Mouse (Mus musculus): ENCODE measurements around the gene 6430548M08Rik. TPM values are rescaled to one million over a fixed set of nuclear protein-coding genes. Genes with fewer than 3 reads are reported as not detected.

The 6430548M08Rik gene
- polyA plus RNA-seq, 1 experiment from 2014 or later, result 12.5 TPM

- Histone ChIP-seq H3K27ac (peak overlapping the region; percentile 65; the same call in 1 of the 2 replicates), H3K27me3 (ENCODE audit: insufficient read depth, poor library complexity, severe bottlenecking) (peaks cover 14% of the 10 kb centered on the region), H3K4me3 (no peak overlapping the region), H3K36me3 (no peaks in the 10 kb centered on the region), H3K4me1 (replicated peaks) (peaks cover 58% of the 10 kb centered on the region), H3K9me3 (no peaks in the 10 kb centered on the region)
- WGBS, result 77% methylated on average over 16 of the region's 16 CpGs
- no peak for DNase-seq (ENCODE audit: low spot score)
These were observed 47.9 kb downstream of the 6430548M08Rik start for GRCm38 (mm10) chr8:120161658-120162403.

- Histone ChIP-seq H3K27ac (no peak overlapping the region), H3K4me1 (replicated peaks) (peaks cover 53% of the 10 kb centered on the region), H3K27me3 (ENCODE audit: insufficient read depth, poor library complexity, severe bottlenecking) (peaks cover 19% of the 10 kb centered on the region), H3K9me3 (no peaks in the 10 kb centered on the region), H3K36me3 (no peaks in the 10 kb centered on the region), H3K4me3 (no peak overlapping the region)
- 89% methylated on average over 5 of the region's 5 CpGs for WGBS
- DNase-seq (ENCODE audit: low spot score), result no peak
These were observed 48.4 kb downstream of the 6430548M08Rik start for GRCm38 (mm10) chr8:120162404-120162752.

GRCm38 (mm10) chr8:120163376-120163775, 49.4 kb downstream of the 6430548M08Rik start:
- Histone ChIP-seq H3K27me3 (ENCODE audit: insufficient read depth, poor library complexity, severe bottlenecking) (peaks cover 29% of the 10 kb centered on the region), H3K4me3 (no peak overlapping the region), H3K36me3 (no peaks in the 10 kb centered on the region), H3K9me3 (no peaks in the 10 kb centered on the region), H3K27ac (no peak overlapping the region), H3K4me1 (replicated peaks) (peaks cover 61% of the 10 kb centered on the region)
- DNase-seq (ENCODE audit: low spot score), result no peak
- WGBS, result 69% methylated on average over 8 of the region's 8 CpGs

GRCm38 (mm10) chr8:120164026-120164425, 50.1 kb downstream of the 6430548M08Rik start:
- Histone ChIP-seq H3K4me3 (no peak overlapping the region), H3K36me3 (no peaks in the 10 kb centered on the region), H3K9me3 (no peaks in the 10 kb centered on the region), H3K27ac (no peak overlapping the region), H3K4me1 (replicated peaks) (peaks cover 61% of the 10 kb centered on the region), H3K27me3 (ENCODE audit: insufficient read depth, poor library complexity, severe bottlenecking) (peaks cover 36% of the 10 kb centered on the region)
- 80% methylated on average over 5 of the region's 5 CpGs for WGBS
- DNase-seq (ENCODE audit: low spot score), result no peak

- no peak for DNase-seq (ENCODE audit: low spot score)
- no peaks in the 10 kb centered on the region for H3K9me3 ChIP-seq
- no peak overlapping the region for H3K27ac ChIP-seq
- H3K36me3 ChIP-seq, result no peaks in the 10 kb centered on the region
- peaks cover 51% of the 10 kb centered on the region for H3K4me1 ChIP-seq (replicated peaks)
- WGBS, result 91% methylated on average over 8 of the region's 8 CpGs
- H3K27me3 ChIP-seq (ENCODE audit: insufficient read depth, poor library complexity, severe bottlenecking), result peaks cover 45% of the 10 kb centered on the region
- H3K4me3 ChIP-seq, result no peak overlapping the region
These were observed 53.2 kb downstream of the 6430548M08Rik start for GRCm38 (mm10) chr8:120167136-120167535.

GRCm38 (mm10) chr8:120167821-120168220, 53.9 kb downstream of the 6430548M08Rik start:
- H3K27ac ChIP-seq, result 0 out of 2 replicates have a peak overlapping the region, but pooled peaks have one; percentile 3
- DNase-seq (ENCODE audit: low spot score), result no peak
- H3K4me3 ChIP-seq, result no peak overlapping the region
- H3K9me3 ChIP-seq, result no peaks in the 10 kb centered on the region
- H3K27me3 ChIP-seq (ENCODE audit: insufficient read depth, poor library complexity, severe bottlenecking), result peaks cover 51% of the 10 kb centered on the region
- peaks cover 50% of the 10 kb centered on the region for H3K4me1 ChIP-seq (replicated peaks)
- no peaks in the 10 kb centered on the region for H3K36me3 ChIP-seq
- WGBS, result 32% methylated on average over 5 of the region's 5 CpGs

GRCm38 (mm10) chr8:120169119-120169518, 55.2 kb downstream of the 6430548M08Rik start:
- H3K27me3 ChIP-seq (ENCODE audit: insufficient read depth, poor library complexity, severe bottlenecking), result peaks cover 64% of the 10 kb centered on the region
- H3K4me1 ChIP-seq (replicated peaks), result peaks cover 47% of the 10 kb centered on the region
- no peaks in the 10 kb centered on the region for H3K36me3 ChIP-seq
- DNase-seq (ENCODE audit: low spot score), result no peak
- whole genome bisulfite sequencing, result 40% methylated on average over 8 of the region's 8 CpGs
- H3K4me3 ChIP-seq, result no peak overlapping the region
- H3K27ac ChIP-seq, result peak overlapping the region; percentile 41; the same call in 1 of the 2 replicates
- H3K9me3 ChIP-seq, result no peaks in the 10 kb centered on the region

- H3K27me3 ChIP-seq (ENCODE audit: insufficient read depth, poor library complexity, severe bottlenecking), result peaks cover 70% of the 10 kb centered on the region
- no peak overlapping the region for H3K27ac ChIP-seq
- no peak overlapping the region for H3K4me3 ChIP-seq
- DNase-seq (ENCODE audit: low spot score), result no peak
- no peaks in the 10 kb centered on the region for H3K36me3 ChIP-seq
- no peaks in the 10 kb centered on the region for H3K9me3 ChIP-seq
- 80% methylated on average over 1 of the region's 1 CpGs for WGBS
- H3K4me1 ChIP-seq (replicated peaks), result peaks cover 73% of the 10 kb centered on the region
These were observed 59.2 kb downstream of the 6430548M08Rik start for GRCm38 (mm10) chr8:120173195-120173594.

GRCm38 (mm10) chr8:120174606-120175005, 60.7 kb downstream of the 6430548M08Rik start:
- DNase-seq (ENCODE audit: low spot score), result no peak
- peaks cover 62% of the 10 kb centered on the region for H3K27me3 ChIP-seq (ENCODE audit: insufficient read depth, poor library complexity, severe bottlenecking)
- no peaks in the 10 kb centered on the region for H3K9me3 ChIP-seq
- no peaks in the 10 kb centered on the region for H3K36me3 ChIP-seq
- H3K27ac ChIP-seq, result no peak overlapping the region
- H3K4me3 ChIP-seq, result no peak overlapping the region
- peaks cover 73% of the 10 kb centered on the region for H3K4me1 ChIP-seq (replicated peaks)
- 50% methylated on average over 18 of the region's 18 CpGs for WGBS

- peaks cover 79% of the 10 kb centered on the region for H3K4me1 ChIP-seq (replicated peaks)
- no peaks in the 10 kb centered on the region for H3K36me3 ChIP-seq
- H3K27ac ChIP-seq, result peak overlapping the region; percentile 87
- peak; percentile 34 for DNase-seq (ENCODE audit: low spot score)
- WGBS, result 4% methylated on average over 4 of the region's 4 CpGs
- no peaks in the 10 kb centered on the region for H3K9me3 ChIP-seq
- peak overlapping the region; percentile 46 for H3K4me3 ChIP-seq
- peaks cover 71% of the 10 kb centered on the region for H3K27me3 ChIP-seq (ENCODE audit: insufficient read depth, poor library complexity, severe bottlenecking)
These were observed 62.7 kb downstream of the 6430548M08Rik start for GRCm38 (mm10) chr8:120176605-120177004.

- no peaks in the 10 kb centered on the region for H3K36me3 ChIP-seq
- no peaks in the 10 kb centered on the region for H3K9me3 ChIP-seq
- peaks cover 75% of the 10 kb centered on the region for H3K4me1 ChIP-seq (replicated peaks)
- DNase-seq (ENCODE audit: low spot score), result peak; percentile 91
- WGBS, result under 1% methylated on average over 26 of the region's 26 CpGs
- H3K4me3 ChIP-seq, result peak within 1 kb of the TSS; percentile 46
- peak within 1 kb of the TSS; percentile 87 for H3K27ac ChIP-seq
- peaks cover 72% of the 10 kb centered on the region for H3K27me3 ChIP-seq (ENCODE audit: insufficient read depth, poor library complexity, severe bottlenecking)
These were observed 63.6 kb downstream of the 6430548M08Rik start, which contains the start of gene Fam92b for GRCm38 (mm10) chr8:120177318-120178123. Fam92b (minus strand) TSS chr8:120177466.

- DNase-seq (ENCODE audit: low spot score), result no peak
- Histone ChIP-seq H3K27ac (peak overlapping the region; percentile 87), H3K9me3 (no peaks in the 10 kb centered on the region), H3K4me3 (peak overlapping the region; percentile 46), H3K27me3 (ENCODE audit: insufficient read depth, poor library complexity, severe bottlenecking) (peaks cover 66% of the 10 kb centered on the region), H3K36me3 (no peaks in the 10 kb centered on the region), H3K4me1 (replicated peaks) (peaks cover 75% of the 10 kb centered on the region)
- WGBS, result 2% methylated on average over 10 of the region's 10 CpGs
These were observed 64.2 kb downstream of the 6430548M08Rik start for GRCm38 (mm10) chr8:120178124-120178514.

GRCm38 (mm10) chr8:120179027-120179431, 65.1 kb downstream of the 6430548M08Rik start:
- Histone ChIP-seq H3K4me3 (peak overlapping the region; percentile 46; the same call in 1 of the 2 replicates), H3K9me3 (no peaks in the 10 kb centered on the region), H3K4me1 (replicated peaks) (peaks cover 78% of the 10 kb centered on the region), H3K27me3 (ENCODE audit: insufficient read depth, poor library complexity, severe bottlenecking) (peaks cover 59% of the 10 kb centered on the region), H3K27ac (peak overlapping the region; percentile 87), H3K36me3 (no peaks in the 10 kb centered on the region)
- peak; percentile 93 for DNase-seq (ENCODE audit: low spot score)
- WGBS, result 0% methylated on average over 10 of the region's 10 CpGs

All from hindbrain, embryonic 10.5 days (tissue).